Mouse (Mus musculus): ENCODE measurements around the gene Isoc2b.
"Not testable (repeated sequence)": the region's sequence is repeated elsewhere in the genome, so short reads cannot be mapped to it uniquely, and the experiment has no call there.

Gene Isoc2b

GRCm38 (mm10) chr7:4870133-4870532 lies at the start of gene Isoc2b:
Gene Isoc2b, minus strand, starts transcription at chr7:4870258.
- no peak for DNase-seq (ENCODE audit: low spot score)

- no peak for DNase-seq (ENCODE audit: low spot score)
Observed at GRCm38 (mm10) chr7:4919096-4919495, 49.0 kb upstream of the Isoc2b start.

GRCm38 (mm10) chr7:4918681-4919080 lies 48.6 kb upstream of the Isoc2b start:
- no peak for DNase-seq (ENCODE audit: low spot score)

GRCm38 (mm10) chr7:4917494-4917893 lies 47.4 kb upstream of the Isoc2b start:
- no peak for DNase-seq (ENCODE audit: low spot score)

GRCm38 (mm10) chr7:4915669-4916416 lies 45.8 kb upstream of the Isoc2b start:
- peak; percentile 35 for DNase-seq (ENCODE audit: low spot score)

GRCm38 (mm10) chr7:4915007-4915665 lies 45.1 kb upstream of the Isoc2b start, which contains the start of gene Zfp628:
Gene Zfp628, plus strand, starts transcription at chr7:4915217.
- DNase-seq (ENCODE audit: low spot score), result peak; percentile 100

GRCm38 (mm10) chr7:4912248-4912647 lies 42.2 kb upstream of the Isoc2b start:
- DNase-seq (ENCODE audit: low spot score), result no peak

- peak; percentile 90 for DNase-seq (ENCODE audit: low spot score)
Observed at GRCm38 (mm10) chr7:4911561-4911960, 41.5 kb upstream of the Isoc2b start.

- DNase-seq (ENCODE audit: low spot score), result no peak
Observed at GRCm38 (mm10) chr7:4906466-4906950, 36.5 kb upstream of the Isoc2b start, which contains the start of gene Gm36210. Gene Gm36210, minus strand, starts transcription at chr7:4906516.

- DNase-seq (ENCODE audit: low spot score), result no peak
Observed at GRCm38 (mm10) chr7:4902404-4902803, 32.3 kb upstream of the Isoc2b start.

GRCm38 (mm10) chr7:4901171-4901570 lies 31.1 kb upstream of the Isoc2b start:
- peak; percentile 44 for DNase-seq (ENCODE audit: low spot score)

- DNase-seq (ENCODE audit: low spot score), result no peak
Observed at GRCm38 (mm10) chr7:4900523-4900851, 30.4 kb upstream of the Isoc2b start.

- DNase-seq (ENCODE audit: low spot score), result peak; percentile 44
Observed at GRCm38 (mm10) chr7:4899649-4900522, 29.8 kb upstream of the Isoc2b start.

GRCm38 (mm10) chr7:4898851-4899648 lies 29.0 kb upstream of the Isoc2b start:
- DNase-seq (ENCODE audit: low spot score), result peak; percentile 28

- no peak for DNase-seq (ENCODE audit: low spot score)
Observed at GRCm38 (mm10) chr7:4895186-4895585, 25.1 kb upstream of the Isoc2b start.

GRCm38 (mm10) chr7:4886680-4887079 lies 16.6 kb upstream of the Isoc2b start:
- no peak for DNase-seq (ENCODE audit: low spot score)

- DNase-seq (ENCODE audit: low spot score), result not testable (repeated sequence)
Observed at GRCm38 (mm10) chr7:4879036-4879435, 9.0 kb upstream of the Isoc2b start.

GRCm38 (mm10) chr7:4878186-4878585 lies 8.1 kb upstream of the Isoc2b start:
- no peak for DNase-seq (ENCODE audit: low spot score)

GRCm38 (mm10) chr7:4877226-4877625 lies 7.2 kb upstream of the Isoc2b start:
- no peak for DNase-seq (ENCODE audit: low spot score)

- peak; percentile 94 for DNase-seq (ENCODE audit: low spot score)
Observed at GRCm38 (mm10) chr7:4876753-4877221, 6.7 kb upstream of the Isoc2b start, which contains the start of gene Isoc2a. Gene Isoc2a, plus strand, starts transcription at chr7:4877153.

GRCm38 (mm10) chr7:4866631-4867180 lies 3.4 kb downstream of the Isoc2b start:
- DNase-seq (ENCODE audit: low spot score), result peak; percentile 31

Data from retina, embryonic 14.5 days (tissue).